In genomic region chr11:63704995-63705580, GRCm38 (mm10) we compare ENCODE assay signal across 23 mouse cellular contexts.
DNase-seq lines count a peak whose midpoint lies in the region; ATAC-seq lines count a peak whose summit lies in the region.
"Had no signal": no experiment of that assay in that cellular context is flagged by ENCODE, and none has a peak within 500 bp of the region (broad histone marks: within the 10 kb centered on the region; RNA-seq: fewer than 3 reads in every experiment).

No protein-coding gene starts in this region.

- no peak overlapping the region for H3K4me2 ChIP-seq in hindbrain, embryonic 11.5 days (replicated peaks; ENCODE audit: low read depth, low read length)
- no peak overlapping the region for H3K4me2 ChIP-seq in hindbrain, embryonic 16.5 days (ENCODE audit: low read length)
- H3K4me2 ChIP-seq: forebrain, embryonic 13.5 days; hindbrain, embryonic 13.5 days; limb, embryonic 12.5 days; liver, embryonic 15.5 days; lung, embryonic 14.5 days; neural tube, embryonic 13.5 days had no signal

- no peak overlapping the region for H3K27ac ChIP-seq in hindbrain, embryonic 11.5 days (ENCODE audit: low read depth, low read length)
- no peak overlapping the region for H3K27ac ChIP-seq in hindbrain, embryonic 16.5 days (ENCODE audit: low read depth, low read length)
- H3K27ac ChIP-seq in embryonic facial prominence, embryonic 10.5 days (replicated peaks), result peak overlapping the region; percentile 48
- H3K27ac ChIP-seq: forebrain, embryonic 13.5 days; hindbrain, embryonic 13.5 days; limb, embryonic 12.5 days; liver, embryonic 15.5 days; neural tube, embryonic 13.5 days had no signal

- H3K9ac ChIP-seq in hindbrain, embryonic 11.5 days (ENCODE audit: low read depth, low read length), result no peak overlapping the region
- H3K9ac ChIP-seq in hindbrain, embryonic 16.5 days (ENCODE audit: low read depth, low read length), result no peak overlapping the region
- H3K9ac ChIP-seq: forebrain, embryonic 13.5 days; hindbrain, embryonic 13.5 days; limb, embryonic 12.5 days; liver, embryonic 15.5 days; lung, embryonic 14.5 days; neural tube, embryonic 13.5 days had no signal

- H3K4me3 ChIP-seq in hindbrain, embryonic 11.5 days (ENCODE audit: low read depth, low read length), result no peak overlapping the region
- no peak overlapping the region for H3K4me3 ChIP-seq in hindbrain, embryonic 16.5 days (ENCODE audit: low read length)
- H3K4me3 ChIP-seq in embryonic facial prominence, embryonic 10.5 days, result 0 out of 2 replicates have a peak overlapping the region, but pooled peaks have one; percentile 13
- H3K4me3 ChIP-seq: forebrain, embryonic 13.5 days; hindbrain, embryonic 13.5 days; limb, embryonic 12.5 days; liver, embryonic 15.5 days; neural tube, embryonic 13.5 days had no signal

- H3K9me3 ChIP-seq in hindbrain, embryonic 11.5 days (ENCODE audit: control insufficient read depth, low read length), result no peaks in the 10 kb centered on the region
- no peaks in the 10 kb centered on the region for H3K9me3 ChIP-seq in hindbrain, embryonic 16.5 days (ENCODE audit: control insufficient read depth, low read length)
- H3K9me3 ChIP-seq in embryonic facial prominence, embryonic 10.5 days, result no peaks in the 10 kb centered on the region
- H3K9me3 ChIP-seq: forebrain, embryonic 13.5 days; hindbrain, embryonic 13.5 days; limb, embryonic 12.5 days; liver, embryonic 15.5 days; neural tube, embryonic 13.5 days had no signal

- H3K27me3 ChIP-seq in hindbrain, embryonic 11.5 days (ENCODE audit: control insufficient read depth, insufficient read depth, low read length), result no peaks in the 10 kb centered on the region
- H3K27me3 ChIP-seq in hindbrain, embryonic 16.5 days (replicated peaks; ENCODE audit: control insufficient read depth, insufficient read depth, low read length), result no peaks in the 10 kb centered on the region
- H3K27me3 ChIP-seq in embryonic facial prominence, embryonic 10.5 days (replicated peaks; ENCODE audit: low read depth, poor library complexity, severe bottlenecking), result peaks cover 38% of the 10 kb centered on the region
- H3K27me3 ChIP-seq: hindbrain, embryonic 13.5 days; liver, embryonic 15.5 days; neural tube, embryonic 13.5 days had no signal

- no peaks in the 10 kb centered on the region for H3K36me3 ChIP-seq in hindbrain, embryonic 11.5 days (ENCODE audit: control insufficient read depth, insufficient read depth, low read length)
- no peaks in the 10 kb centered on the region for H3K36me3 ChIP-seq in hindbrain, embryonic 16.5 days (ENCODE audit: control insufficient read depth, insufficient read depth, low read length)
- H3K36me3 ChIP-seq in embryonic facial prominence, embryonic 10.5 days (replicated peaks), result no peaks in the 10 kb centered on the region
- H3K36me3 ChIP-seq: G1E; hindbrain, embryonic 13.5 days; limb, embryonic 12.5 days; liver, embryonic 15.5 days; neural tube, embryonic 13.5 days had no signal

- H3K4me1 ChIP-seq in hindbrain, embryonic 11.5 days (replicated peaks; ENCODE audit: control insufficient read depth, insufficient read depth, low read length), result 0 out of 2 replicates have a peak, but pooled peaks cover 2% of the 10 kb centered on the region
- peaks cover 3% of the 10 kb centered on the region for H3K4me1 ChIP-seq in hindbrain, embryonic 16.5 days (ENCODE audit: control insufficient read depth, insufficient read depth, low read depth, low read length)
- peaks cover 36% of the 10 kb centered on the region for H3K4me1 ChIP-seq in embryonic facial prominence, embryonic 10.5 days
- H3K4me1 ChIP-seq: liver, embryonic 15.5 days had no signal

- WGBS in hindbrain, embryonic 11.5 days, result 56% methylated on average over 12 of the region's 12 CpGs
- 52% methylated on average over 12 of the region's 12 CpGs for WGBS in hindbrain, embryonic 16.5 days
- WGBS in embryonic facial prominence, embryonic 10.5 days, result 30% methylated on average over 12 of the region's 12 CpGs

- no peak for ATAC-seq in hindbrain, embryonic 11.5 days (ENCODE audit: low FRiP score)
- ATAC-seq in hindbrain, embryonic 16.5 days, result no peak
- ATAC-seq: forebrain, embryonic 13.5 days had no signal

- peak; percentile 40 for DNase-seq in embryo, embryonic 10 days (ENCODE audit: low spot score)
- DNase-seq in embryo, embryonic 9.5 days (ENCODE audit: extremely low spot score), result no peak
- peak; percentile 28 for DNase-seq in hindbrain, embryonic 11.5 days (ENCODE audit: low spot score)
- DNase-seq in embryonic facial prominence, embryonic 10.5 days (ENCODE audit: low spot score), result peak; percentile 78
- no peak for DNase-seq in retina, postnatal 1 day
- DNase-seq in heart, adult 11 months, result no peak
- DNase-seq: adrenal gland, adult 8-10 months; cerebellum, adult 8-10 months; cerebellum, postnatal 25 days; heart, postnatal 14 days; kidney, adult 11 months; kidney, postnatal 14 days; layer of hippocampus, adult 9-11 months; lung, embryonic 14.5 days; lung, postnatal 14 days; thymus, postnatal 4 days had no signal

Comparison
In these comparisons a context has a peak if more than half of its experiments do, and no peak if none do; other contexts are left out.
1. DNase-seq: peak in embryo, embryonic 10 days (single experiment), hindbrain, embryonic 11.5 days (single experiment) and embryonic facial prominence, embryonic 10.5 days (single experiment); none in embryo, embryonic 9.5 days (single experiment), retina, postnatal 1 day (single experiment) and heart, adult 11 months (single experiment).